Mouse (Mus musculus): ENCODE data around the gene Smyd3.
"Not testable (repeated sequence)": the region's sequence is repeated elsewhere in the genome, so short reads cannot be mapped to it uniquely, and the experiment has no call there.

Smyd3 gene

DNA sequence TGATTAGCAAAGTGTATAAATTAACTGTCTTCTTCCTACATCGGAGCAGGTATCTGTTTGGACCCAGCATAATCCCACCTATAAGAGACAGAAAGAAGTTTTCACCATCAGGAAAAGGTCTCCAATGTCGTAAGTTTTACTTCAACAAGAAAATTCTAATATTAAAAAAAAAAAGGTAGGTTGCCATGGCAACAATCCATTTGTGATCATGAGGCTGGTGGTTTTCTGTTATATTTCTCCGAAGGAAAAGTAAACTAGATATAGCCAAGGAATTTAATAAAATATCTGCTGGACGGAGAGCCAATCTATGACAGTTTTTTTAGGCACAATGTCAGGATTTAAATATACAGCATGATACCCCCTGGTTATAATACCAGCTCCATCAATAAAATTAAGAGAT is 142.9 kb downstream of the Smyd3 start:
- no peak for DNase-seq (ENCODE audit: low read depth, low spot score)

DNA sequence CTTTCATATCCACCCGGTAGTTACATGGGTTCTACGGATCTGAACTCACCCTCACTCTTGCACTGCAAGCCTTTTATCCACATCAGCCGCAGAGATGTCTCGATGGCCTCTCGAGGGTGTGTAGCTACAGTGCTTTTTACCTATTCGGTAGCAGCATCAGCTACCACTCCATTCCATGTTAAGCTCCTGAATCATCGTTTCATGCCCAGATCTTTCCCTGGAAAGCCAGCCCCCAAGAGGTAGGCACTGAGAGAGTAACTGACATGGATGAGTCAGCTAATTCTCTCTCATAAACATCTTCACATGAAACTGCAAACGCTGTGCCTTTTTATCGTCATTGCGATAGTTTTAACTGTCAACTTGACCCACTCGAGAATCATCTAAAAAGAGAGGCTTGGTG is 143.9 kb downstream of the Smyd3 start:
- DNase-seq (ENCODE audit: low read depth, low spot score) = no peak

DNA sequence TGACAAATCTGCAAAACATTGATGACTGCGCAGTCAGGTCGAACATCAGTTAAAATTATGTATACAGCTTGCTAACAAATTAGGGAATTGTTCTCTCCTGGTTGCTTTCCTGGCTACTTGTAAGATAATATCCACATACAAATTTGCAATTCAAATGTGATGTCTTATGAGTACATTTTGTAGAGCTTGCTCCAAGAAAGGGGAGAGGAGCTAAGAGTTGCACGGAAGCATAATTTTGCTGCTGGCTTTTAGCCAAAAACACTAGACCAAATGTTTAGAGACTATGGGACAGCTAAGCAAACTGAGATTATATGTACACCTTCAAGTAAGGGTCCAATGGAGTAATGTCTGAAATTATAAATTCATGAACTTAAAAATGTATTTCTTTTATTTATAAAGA is 146.7 kb downstream of the Smyd3 start:
- DNase-seq (ENCODE audit: low read depth, low spot score) = no peak

DNA sequence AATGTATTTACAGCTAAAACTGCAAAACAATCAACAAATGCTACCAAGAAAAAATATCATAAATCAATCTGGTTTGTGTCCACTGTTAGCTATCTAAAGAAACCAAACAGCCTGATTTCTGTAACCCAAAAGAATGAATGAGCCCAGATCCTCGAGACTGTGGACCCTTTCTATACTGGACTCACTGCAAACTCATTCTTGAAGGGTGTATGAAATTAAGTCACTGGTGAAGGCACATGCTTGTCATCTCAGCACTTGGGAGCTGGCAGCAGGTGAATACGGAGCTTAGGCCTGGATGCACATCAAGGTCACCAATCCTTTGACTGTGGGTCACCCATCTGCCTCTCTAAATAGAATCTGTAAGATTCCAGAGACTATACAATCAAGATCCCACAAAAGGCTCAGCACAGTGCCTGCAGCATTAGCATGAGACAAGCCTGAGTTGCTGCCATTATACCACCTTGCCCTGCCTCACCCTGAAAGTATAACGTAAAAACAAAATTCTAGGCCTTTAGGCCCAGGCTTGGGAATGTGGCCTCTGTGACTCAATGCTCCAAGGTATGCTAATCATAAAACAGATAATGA is 149.3 kb downstream of the Smyd3 start:
- no peak for DNase-seq (ENCODE audit: low read depth, low spot score)

DNA sequence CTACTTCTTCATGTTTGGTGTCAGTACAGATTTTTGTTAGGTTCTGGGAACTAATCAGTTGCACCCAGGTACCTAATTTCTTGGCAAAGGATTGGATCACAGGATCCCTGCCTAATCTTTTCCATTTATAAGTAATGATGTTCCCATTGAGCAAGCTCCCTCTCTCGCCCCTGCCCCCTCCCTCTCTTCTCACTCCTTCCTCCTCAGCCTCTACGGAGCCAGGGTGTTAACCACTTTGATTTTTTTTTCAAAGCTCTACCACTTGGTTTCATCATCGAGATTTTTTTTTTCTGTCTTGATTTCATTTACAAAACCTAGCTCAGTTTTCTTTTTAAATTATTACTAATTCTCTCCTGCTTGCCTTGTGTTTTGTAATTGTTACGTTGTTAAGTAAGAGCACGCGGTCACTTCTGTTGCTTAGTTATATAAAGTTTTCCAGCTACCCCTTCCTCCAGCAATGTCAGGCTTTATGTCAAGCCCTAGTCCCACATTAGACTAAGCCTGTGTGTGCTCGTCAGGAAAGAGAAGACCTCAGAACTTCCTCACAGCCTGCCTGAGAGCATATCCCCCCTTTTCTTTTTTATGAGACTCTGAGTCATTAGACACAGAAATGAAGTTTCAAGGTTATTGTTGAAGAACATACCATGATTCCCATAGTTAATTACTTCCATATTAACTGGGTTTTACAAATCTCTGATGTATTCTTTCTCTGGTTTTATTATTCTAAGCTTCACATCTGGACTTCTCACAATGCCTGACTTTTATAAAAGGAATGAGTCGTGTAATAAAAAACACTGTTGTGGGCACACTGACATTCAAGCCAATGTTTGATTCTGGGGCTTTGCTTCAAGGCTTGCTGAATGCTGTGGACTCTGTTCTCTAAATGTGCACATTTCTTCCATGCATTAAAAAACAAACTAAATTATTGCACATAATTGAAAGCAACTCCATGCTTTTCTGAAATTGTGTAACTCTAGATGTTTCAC is 156.1 kb downstream of the Smyd3 start:
- DNase-seq (ENCODE audit: low read depth, low spot score) = no peak

DNA sequence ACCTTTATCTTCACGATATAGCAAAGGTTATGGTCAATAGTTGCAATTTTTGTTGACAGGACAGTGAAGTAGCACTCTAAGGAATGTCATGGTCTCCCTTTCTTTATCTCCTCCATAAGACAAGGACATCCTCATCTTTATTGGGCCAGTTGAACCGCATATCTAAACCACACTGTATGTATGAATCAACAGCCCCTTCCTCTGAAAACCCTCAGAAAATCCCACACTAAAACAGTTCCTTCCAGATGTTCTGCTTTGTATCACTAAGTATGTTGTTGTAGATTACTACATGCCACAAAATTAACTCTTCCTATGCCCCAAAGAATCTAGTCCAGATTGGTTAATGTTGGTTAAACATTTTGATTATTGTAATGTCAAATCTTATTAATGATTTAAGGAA is 160.7 kb downstream of the Smyd3 start:
- DNase-seq (ENCODE audit: low read depth, low spot score) = no peak

DNA sequence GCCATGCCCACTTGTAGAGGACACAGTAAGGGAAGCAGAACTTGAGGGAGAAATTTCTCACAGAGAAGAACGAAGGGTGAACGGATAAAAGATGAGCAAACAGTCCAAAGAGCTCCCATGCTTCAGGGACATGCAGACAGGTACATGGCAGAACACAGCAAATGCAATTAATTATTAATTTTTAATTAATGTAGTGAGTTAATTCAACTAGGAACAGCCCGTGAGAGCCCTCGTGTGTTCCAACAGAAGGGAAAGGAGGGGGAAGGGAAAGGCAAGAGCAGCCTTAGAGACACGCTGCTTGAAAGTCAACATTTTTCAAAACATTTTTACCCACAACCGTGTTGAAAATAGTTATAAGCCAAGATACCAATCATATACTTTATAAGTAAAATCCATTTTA is 163.6 kb downstream of the Smyd3 start:
- DNase-seq (ENCODE audit: low read depth, low spot score) = no peak

DNA sequence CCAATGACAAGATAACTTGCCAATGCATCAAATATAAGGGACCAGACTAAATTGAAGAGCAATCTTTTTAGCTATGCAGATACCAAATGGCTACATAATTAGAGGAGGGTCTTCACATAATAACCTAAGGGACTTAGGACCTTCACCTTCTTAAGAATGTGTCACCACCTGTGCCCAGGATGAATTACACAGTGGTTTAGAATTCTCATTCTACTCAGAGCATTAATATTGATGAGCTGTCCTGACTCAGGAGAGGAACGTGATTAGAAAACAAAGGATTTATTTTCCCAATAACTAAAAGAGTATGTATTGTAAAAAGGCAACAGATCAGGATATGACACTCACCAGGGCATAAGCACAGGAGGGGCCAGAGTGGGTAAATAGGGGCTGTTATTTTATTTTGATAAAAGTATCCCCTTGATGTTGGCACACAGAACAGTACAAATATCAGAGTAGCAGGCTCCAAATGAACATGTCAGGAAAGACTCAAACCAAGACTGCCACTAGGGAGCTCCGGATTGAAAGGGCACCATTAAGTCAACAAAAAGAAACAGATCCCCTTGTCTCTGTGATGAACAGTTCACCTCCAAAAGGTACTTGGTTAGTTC is 172.4 kb downstream of the Smyd3 start:
- no peak for DNase-seq (ENCODE audit: low read depth, low spot score)

DNA sequence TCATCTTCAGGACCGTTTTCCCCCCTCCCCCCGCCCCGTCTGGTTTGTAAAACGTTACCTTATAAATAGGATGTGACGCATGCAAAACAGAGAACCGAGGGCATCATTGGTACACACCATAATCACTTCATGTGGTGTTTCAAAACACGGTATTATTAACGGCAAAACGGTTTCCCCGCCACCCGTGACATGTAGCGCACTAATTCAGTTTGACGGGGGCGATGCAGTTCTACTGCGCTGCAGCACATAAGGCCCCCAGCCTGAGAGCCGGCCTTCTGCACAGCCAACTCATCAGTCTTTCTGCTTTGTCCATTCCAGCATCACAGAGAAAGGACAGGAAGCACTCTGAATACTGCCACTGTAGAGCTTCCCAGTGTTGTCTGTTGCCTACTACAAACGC is 174.4 kb downstream of the Smyd3 start:
- DNase-seq (ENCODE audit: low read depth, low spot score) = no peak

DNA sequence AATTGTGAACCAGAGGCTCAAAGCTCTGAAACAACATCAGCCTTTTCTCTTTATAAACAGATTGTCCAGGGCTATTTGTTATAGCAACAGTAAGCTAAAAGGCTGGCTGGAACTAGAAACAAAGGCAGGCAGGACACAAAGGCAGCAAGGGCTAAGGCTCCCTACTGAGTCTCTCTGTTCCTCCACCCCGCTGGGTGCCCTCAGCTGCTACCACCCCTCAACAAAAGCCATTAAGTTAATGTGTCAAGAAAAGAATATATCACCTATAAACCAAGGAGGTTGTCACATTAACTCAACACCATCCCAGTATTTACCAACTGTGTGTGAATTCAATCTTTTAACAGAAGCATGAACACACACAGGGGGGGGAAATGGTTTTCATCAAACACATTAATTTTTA is 176.3 kb downstream of the Smyd3 start:
- no peak for DNase-seq (ENCODE audit: low read depth, low spot score)

DNA sequence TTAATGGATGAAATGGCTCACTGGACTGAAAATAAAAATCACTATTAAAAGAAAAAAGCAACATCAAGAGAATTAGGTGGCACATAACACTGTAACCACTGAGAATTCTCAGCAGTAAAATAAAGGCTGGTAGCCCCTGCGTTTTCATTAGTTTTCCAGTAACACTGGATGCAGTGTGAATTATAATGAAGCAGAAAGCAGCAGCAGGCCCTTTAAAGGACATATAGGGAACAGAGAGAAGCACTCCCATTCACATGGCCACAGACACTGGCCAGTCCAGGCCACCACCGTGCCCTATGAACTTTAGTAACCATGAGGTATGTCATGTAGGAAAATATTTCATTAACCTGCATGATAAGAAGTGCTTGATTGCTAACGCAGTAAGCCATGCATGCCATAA is 178.8 kb downstream of the Smyd3 start:
- no peak for DNase-seq (ENCODE audit: low read depth, low spot score)

DNA sequence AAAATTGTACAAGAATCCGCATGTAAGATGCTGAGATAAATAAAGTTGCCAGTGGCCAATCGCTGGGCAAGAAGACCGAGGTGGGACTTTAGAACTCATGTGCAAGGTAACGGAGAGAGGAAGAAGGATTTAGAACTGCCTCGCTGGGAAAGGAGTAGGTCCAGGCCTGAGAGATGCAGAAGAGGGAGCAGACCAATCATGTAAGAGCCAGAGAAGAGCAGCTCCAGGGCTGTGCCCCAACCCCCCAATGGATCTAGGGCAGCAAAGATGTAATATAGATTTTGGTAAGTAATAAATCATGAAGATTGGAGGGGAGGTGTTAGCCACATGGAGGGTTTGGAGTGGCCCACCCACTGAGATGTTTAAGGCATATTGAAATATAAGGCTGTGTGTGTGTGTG is 180.3 kb downstream of the Smyd3 start:
- DNase-seq (ENCODE audit: low read depth, low spot score) = no peak

DNA sequence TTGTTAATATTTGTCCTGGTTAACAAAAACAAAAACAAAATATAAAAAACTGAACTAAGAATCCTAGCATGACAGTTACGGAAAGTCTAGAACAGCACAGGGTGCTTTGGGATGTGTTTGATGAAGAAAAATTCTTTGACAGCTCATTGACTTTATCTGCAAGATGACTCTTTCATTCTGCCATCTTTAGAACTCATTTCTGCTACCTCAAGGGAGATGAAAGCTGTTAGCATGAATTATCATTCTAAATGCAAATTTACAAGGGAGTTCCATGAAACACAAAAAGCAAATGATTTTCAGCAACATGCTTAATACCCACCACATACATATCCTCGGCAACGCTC is 190.9 kb downstream of the Smyd3 start:
- DNase-seq (ENCODE audit: low read depth, low spot score) = no peak

DNA sequence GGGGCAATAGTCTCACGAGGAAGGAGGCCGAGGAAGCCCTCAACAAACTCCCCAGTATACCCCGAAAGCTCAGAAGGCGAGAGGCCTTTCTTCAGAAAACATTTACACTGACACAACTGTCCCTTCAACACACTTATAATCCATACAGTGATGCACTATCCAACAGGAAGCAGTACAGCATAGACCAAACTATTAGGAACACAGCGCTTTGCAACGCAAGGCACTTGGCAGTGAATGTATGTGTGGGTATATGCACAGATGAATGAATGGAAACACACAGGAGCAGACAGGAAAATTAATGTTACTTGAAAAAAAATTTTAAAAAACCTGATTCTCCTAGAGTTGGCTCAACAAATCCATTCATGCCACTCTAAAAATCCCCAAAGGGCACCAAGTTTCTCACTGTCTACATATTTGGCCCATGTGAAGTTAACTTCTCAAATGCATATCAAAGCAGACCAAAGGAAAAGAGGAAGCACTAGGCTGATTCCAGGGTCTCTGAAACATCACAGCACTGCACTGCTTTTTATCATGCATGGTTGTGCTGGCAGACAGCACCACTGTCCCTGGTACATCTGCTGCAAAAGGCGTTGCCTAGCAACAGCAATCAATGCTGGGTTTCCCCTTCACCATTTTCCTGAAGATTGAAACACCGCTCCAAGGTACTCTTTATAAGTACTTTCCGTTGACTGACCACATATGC is 191.4 kb downstream of the Smyd3 start:
- no peak for DNase-seq (ENCODE audit: low read depth, low spot score)

DNA sequence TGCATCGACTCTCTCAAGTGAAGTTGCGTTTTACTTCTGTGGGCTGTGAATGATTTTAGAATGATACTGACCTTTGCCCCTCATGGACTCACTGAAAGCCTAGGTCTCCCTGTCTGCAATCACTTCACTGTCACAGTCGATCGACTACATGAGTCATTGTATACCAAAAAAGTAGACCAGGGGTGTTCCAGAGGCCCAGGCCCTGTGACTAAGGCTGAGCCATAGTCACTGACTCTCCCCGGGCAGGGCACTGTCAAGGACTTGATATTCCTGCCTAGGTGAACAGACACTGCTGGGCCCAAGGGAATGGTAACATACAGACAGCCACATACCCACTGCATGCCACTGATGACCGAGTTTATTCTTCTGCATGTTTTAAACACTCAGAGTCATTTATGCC is 193.6 kb downstream of the Smyd3 start:
- DNase-seq (ENCODE audit: low read depth, low spot score) = no peak

DNA sequence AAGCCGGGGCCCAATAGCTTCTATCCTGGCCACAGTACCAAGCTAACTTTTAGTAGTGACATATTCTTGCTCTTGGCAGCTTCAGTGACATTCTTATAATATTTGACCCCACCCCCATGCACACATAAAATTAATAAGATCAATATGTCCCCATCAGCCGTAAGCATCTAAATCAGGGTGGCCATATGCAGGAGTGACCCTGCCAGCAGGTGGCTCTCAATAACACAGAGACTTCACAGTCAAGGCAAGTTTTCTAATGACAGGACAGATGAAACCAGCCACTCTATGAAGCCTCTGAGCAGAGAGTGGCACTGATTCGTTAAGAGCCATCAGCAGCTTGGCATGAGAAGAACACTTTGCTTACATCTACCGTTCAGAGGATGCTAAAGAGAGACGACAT is 204.2 kb downstream of the Smyd3 start:
- DNase-seq (ENCODE audit: low read depth, low spot score) = no peak

DNA sequence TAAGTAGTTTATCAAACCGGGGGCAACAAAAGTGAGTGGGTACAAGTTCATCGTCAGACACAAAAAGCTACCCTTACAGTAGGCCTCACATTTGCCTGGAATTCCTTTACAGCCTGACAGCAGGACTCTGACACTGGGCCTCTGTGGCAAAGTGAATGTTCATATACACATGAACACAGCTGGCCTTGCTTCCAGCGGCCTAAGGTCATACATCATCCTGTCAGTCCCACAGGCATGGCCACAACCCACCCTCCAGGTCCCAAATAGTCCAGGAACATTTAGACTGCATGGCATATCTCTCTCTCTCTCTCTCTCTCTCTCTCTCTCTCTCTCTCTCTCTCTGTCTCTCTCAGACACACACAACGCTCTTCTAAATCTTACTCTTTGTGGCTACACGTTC is 208.4 kb downstream of the Smyd3 start:
- DNase-seq (ENCODE audit: low read depth, low spot score) = peak; percentile 37

DNA sequence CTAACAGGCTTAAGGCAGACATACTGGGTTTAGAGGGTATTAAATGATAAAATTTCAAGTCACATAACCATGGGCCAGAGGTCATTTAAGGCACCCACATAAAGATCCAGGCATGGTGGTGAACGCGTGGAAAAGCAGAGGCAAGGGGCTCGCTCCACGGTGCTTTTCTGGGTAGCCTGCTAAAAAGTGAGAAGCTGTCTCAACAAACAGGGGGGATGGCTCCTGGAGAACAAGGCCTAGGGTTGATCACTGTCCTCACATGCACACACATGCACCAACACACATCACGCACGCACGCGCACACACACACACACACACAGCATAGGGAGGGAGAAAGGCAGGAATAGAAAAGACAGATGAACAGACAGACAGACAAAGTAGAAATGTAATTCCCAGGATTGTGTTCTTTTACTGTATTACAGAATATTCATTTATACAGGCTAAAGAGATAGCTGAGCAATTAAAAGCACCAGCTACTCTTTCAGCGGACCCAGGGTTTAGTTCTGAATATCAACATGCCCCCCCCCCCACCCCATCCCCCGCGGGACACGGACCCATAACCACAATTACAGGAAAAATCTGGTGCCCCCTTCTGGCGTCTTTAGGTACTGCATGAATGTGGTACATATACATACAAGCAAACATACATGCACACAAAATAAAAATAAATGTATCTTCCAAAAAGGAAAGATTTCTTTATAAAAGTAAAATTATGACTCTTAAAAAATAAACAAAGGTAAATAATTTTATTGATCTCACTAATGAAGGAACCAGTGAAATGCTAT is 215.2 kb downstream of the Smyd3 start:
- DNase-seq (ENCODE audit: low read depth, low spot score) = no peak

DNA sequence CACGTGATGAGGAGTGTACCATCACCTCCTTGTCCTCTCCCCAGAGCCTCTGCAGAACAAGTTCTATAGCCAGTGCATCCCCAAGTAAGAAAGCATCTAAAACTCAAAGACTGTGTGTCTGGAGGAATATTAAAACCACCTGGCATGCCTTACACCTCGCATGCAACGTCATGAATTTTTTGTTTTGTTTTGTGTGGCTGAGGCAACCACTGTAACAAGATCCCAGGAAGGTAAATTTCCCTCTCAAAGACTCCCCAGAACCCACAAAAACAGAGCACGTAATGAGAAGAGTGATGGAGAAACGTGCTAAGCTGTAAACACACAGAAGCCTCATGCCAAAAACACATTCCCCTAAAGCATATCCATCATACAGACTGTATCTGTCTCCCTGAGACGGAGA is 222.2 kb downstream of the Smyd3 start:
- DNase-seq (ENCODE audit: low read depth, low spot score) = no peak

DNA sequence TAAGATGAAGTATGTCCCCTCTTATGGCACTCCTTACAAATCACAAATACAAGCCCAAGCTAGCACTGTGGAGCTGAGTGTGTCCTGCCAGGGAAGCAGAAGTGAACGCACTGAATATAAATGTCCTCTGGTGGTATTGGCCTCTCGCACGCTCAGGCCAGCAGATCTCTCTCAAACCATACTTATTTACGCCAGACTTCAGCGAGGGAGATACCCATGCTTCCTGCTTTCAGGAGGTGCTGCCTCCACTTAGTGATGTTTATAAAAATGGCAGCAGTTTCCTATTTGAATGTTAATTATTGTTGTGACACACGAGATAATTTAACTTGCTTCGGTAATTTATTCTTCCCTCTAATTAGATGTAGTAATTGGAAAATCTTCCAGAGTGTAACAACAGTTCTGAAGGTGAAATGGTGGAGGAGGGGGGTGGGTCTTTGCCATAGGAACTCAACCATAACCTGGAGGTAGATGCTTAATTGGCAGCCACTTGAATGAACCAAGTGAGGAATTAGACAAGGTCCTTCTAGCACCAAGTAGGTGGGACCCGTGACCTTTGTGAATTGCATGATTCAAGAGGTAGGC is 224.0 kb downstream of the Smyd3 start:
- no peak for DNase-seq (ENCODE audit: low read depth, low spot score)

DNA sequence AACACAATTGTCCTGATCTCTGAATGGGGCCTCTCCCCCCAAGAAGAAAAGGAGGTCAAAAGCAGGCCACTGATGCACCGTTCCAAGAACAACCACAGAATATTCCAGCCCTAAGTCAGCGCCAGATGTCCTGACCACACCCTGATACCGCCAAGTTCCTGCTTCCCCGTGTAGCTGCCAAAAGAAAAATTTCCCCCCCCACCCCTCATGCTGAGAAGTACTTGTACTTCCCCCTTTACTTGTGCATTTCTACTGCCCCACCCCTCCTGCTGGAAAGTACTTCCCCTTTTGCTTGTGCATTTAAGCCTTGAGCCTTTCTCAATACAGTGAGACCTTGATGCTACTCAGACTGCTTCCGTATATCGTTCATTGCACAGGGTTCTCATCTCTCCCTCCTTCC is 227.7 kb downstream of the Smyd3 start:
- not testable (repeated sequence) for DNase-seq (ENCODE audit: low read depth, low spot score)
